Mouse (Mus musculus): ENCODE data around the gene Hps5.

Gene Hps5

DNA sequence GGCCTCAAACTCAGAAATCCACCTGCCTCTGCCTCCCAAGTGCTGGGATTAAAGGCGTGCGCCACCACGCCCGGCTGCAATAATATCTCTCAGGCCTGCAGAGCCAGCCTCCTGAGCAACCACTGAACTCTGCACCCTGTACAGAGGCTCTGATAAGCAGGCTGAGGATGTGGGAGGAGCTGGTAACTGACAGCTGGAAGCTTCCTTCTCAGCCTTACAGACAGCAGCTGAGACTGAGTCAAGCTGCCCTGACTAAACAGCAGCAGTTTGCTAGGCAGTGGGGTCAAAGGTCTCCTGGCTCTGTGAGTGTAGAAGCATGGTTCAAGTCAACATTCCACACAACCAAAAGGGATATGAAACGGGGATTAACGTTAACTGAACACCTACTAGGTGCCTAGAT lies 37.4 kb upstream of the Hps5 start:
- TF ChIP-seq GATA4 (IDR thresholded peaks at IDR 0.05; ENCODE audit: insufficient replicate concordance, low read length), result peak; percentile 97; the same call in 1 of the 2 replicates

DNA sequence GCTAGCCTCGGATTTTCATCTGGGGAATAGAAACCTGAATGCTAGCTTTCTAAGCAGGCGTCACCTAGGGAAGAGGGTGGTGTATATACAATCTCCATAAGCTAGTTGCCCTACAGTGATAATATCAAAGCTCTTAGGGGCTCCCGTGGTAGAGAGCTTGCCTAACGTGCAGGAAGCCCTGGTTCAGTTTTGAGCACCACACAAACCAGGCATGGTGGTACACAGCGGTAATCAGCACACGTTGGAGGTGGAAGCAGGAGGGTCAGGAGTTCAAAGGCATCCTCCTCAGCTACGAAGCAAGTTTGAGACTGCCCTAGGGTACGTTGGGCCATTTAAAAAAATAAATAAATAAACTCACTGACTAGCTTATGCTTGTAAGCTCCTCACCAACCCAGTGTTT lies 35.8 kb upstream of the Hps5 start:
- no peak for TF ChIP-seq GATA4 (IDR thresholded peaks at IDR 0.05; ENCODE audit: insufficient replicate concordance, low read length)

DNA sequence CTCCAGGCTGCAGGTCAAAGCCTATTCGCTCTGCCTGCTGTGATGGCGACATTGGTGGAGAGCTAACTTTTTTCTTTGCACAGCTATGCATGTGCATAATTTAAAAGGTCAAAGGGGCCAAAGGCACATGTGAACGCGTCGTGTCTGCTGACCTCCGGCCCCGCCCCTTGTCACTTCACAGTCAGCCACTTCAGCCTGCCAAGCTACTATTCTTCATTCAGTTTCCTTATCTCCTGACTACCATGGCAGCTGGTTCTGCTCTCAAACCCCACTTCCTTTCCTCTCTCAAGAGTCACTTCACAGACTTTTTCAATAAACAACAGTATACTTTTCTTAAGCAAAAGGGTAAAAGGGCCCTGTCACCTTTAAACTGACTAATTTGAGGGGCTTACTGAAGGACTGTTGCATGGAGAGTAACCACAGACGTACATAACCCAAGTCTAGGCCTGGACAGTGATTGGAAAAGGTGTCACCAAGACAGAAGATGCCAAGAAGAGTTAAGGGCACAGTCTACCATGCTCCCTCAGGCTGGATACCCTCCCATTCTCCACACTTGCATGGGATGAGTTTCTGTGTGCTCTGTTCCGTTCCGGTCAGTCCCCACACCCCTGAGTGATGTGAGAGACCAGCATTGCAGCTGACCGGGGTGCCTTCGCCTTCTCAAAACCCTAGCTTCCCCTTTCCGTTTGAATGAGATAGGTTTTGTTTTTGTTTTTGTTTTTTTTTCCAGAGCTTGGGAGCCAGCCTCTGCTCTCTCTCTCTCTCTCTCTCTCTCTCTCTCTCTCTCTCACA lies 35.1 kb upstream of the Hps5 start:
- peak; percentile 68; the same call in 1 of the 2 replicates for TF ChIP-seq GATA4 (IDR thresholded peaks at IDR 0.05; ENCODE audit: insufficient replicate concordance, low read length)

DNA sequence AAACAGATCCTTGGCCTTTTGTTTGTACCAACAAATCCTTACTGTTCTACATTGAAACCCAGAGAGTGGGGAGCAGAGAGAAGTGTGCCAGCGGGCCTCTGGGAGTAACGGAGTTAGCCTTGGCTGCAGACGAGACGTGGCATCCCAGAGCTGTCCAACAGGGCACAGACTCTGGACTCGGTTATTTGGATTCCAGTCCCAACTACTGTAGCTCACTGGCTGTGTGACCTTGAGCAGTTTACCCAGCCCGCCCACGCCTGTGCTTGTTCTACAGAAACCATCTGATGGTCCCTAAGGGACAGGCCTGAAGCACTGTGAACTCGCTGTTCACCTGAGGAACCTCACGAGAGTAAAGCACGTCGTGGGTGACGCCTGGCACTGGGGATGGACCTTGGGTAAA lies 34.0 kb upstream of the Hps5 start:
- no peak for TF ChIP-seq GATA4 (IDR thresholded peaks at IDR 0.05; ENCODE audit: insufficient replicate concordance, low read length)

DNA sequence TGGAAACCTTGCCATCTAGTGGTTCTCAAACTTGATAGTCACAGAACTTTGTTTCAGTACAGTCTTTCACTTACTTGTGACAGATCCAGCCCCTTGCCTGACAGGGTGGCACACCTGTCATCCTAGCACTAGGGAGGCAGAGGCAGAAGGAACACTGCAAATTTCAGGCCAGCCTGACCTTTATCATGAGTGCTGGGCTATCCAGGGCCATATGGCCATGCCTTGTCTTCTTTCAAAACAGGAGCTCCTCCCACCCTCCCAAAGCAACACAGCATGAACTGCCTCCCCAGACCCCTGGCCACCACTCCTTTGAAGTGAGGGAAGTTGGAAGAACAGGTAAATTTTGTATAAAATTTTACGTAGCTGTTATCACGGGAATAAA lies 31.9 kb upstream of the Hps5 start:
- no peak for TF ChIP-seq GATA4 (IDR thresholded peaks at IDR 0.05; ENCODE audit: insufficient replicate concordance, low read length)

DNA sequence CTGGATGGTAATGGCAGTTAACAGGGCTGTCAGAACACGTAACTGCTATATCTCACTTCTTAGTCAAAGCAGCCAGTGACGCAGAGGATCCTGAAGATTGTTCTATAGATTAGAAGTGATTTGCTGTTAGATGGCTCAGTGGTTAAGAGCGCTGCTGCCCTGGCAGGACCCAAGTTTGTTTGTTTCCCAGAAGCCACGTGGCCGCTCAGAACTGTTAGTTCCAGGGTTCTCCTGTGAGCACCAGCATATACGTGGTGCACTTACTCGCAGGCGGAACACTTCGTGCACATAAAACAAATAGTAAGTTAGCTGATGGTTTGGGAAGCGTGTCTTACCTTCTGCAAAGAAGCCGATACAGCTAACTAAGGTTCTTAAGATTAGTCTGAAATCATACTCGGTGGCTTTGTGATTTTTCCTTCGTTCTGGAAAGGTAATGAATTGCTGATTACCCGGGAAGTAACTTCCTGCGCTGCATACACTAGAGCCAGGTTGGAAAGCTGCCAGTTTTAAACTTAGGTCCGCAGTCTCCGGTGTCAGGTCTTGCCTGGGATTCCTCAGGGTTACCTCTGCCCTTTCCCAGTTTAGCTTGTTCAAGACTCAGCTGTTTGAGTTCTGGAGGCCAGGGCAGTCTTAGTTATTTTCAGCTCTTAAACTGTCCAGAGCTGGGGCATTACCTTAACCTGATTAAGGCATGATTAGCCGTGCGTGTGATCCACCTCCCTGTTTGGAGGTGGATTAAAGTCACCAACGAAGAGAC lies 31.4 kb upstream of the Hps5 start:
- no peak for TF ChIP-seq GATA4 (IDR thresholded peaks at IDR 0.05; ENCODE audit: insufficient replicate concordance, low read length)

DNA sequence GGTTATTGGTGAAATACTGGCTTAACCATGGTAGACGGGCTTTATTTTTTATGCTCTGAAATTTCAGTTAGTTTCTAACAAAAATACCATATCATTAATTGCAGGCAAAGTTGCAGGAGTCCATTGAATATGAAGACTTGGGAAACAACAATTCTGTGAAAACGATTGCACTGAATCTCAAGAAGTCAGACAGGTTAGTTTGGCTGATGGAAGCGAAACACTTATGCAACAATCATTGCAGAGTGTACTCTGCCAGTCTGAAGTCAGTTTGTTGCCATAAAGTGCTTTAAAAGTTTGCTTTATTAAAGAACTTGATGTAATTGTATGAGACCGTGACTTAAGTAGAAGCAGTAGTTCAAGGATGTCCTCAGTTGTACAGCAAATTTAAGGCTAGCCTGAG lies 18.1 kb upstream of the Hps5 start:
- no peak for TF ChIP-seq GATA4 (IDR thresholded peaks at IDR 0.05; ENCODE audit: insufficient replicate concordance, low read length)

DNA sequence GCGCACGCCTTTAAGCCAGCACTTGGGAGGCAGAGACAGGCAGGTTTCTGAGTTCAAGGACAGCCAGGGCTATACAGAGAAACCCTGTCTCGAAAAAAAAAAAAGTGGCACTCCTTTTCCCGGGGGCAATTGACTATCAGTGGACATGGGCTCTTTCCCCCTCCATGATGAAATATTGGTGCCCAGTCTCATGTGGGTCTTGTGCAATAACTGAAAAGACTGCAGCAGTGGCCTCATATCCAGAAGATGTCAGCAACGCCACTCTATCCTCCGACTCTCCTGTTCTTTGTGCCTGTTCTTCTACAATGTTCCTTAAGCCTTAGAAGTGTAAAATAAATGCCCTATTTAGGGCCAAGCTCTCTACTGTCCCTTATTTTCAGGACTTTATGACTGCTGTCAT lies 14.5 kb upstream of the Hps5 start:
- no peak for TF ChIP-seq GATA4 (IDR thresholded peaks at IDR 0.05; ENCODE audit: insufficient replicate concordance, low read length)

DNA sequence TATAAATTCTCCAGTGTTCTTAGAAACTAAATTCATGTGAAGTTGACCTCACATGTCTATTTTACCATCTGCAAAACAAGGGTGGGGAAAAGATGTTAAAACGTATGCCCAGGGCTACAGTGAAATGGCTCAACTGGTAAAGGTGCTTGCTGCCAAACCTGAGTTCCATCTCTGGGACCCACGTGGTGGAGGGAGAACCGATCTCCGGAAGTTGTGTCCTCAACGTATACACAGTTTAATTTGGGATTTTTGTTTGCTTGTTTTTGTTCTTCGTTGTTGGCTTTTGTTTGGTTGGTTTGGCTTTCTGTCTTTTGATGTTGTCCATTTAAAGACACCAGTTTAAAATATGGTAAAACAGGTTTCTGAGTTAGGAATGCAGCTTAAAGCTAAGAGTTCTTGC lies 915 bp upstream of the Hps5 start:
- no peak for TF ChIP-seq GATA4 (IDR thresholded peaks at IDR 0.05; ENCODE audit: insufficient replicate concordance, low read length)

DNA sequence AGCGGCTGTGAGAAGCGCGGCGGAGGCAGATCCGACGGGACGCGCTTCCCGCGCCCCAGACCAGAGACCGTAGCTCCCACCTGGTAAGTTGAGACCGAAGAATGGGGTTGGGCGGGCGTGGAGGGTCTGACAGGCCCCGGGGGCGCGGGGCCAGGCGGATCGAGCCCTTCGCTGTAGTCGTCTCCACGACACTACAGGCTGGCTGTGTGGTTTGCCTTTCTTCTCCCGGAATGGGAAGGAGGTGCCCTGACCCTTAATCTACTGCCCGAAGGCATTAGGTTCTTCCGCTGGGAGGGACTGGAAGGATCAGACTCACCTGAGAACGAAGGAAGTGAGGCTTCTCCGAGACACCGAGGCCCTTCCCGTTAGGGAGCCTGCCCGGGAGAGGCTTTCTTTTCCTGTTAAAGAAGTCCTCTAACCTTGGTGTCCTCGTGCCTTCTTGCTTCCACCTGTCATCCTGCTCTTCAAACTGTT lies 379 bp upstream of the Hps5 start:
- TF ChIP-seq GATA4 (IDR thresholded peaks at IDR 0.05; ENCODE audit: insufficient replicate concordance, low read length), result no peak

DNA sequence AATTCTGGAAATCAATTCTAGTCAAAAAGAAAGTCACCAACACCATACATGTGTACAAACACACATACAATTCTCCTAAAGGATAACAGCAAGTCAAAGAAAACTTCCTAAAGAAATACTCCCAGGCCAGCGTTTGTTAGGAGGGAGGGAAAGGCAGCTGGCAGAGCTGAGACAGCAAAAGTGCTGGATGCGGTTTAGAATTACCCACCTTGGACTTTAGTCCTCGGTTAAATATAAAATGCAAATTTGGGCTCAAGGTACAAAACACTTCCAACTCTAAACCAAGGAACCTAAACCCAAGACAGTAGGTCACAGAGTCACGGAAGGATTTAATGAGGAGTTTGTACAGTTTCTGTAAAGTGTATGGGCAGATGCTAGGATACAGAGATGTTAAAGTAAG lies 2.0 kb downstream of the Hps5 start:
- no peak for TF ChIP-seq GATA4 (IDR thresholded peaks at IDR 0.05; ENCODE audit: insufficient replicate concordance, low read length)

DNA sequence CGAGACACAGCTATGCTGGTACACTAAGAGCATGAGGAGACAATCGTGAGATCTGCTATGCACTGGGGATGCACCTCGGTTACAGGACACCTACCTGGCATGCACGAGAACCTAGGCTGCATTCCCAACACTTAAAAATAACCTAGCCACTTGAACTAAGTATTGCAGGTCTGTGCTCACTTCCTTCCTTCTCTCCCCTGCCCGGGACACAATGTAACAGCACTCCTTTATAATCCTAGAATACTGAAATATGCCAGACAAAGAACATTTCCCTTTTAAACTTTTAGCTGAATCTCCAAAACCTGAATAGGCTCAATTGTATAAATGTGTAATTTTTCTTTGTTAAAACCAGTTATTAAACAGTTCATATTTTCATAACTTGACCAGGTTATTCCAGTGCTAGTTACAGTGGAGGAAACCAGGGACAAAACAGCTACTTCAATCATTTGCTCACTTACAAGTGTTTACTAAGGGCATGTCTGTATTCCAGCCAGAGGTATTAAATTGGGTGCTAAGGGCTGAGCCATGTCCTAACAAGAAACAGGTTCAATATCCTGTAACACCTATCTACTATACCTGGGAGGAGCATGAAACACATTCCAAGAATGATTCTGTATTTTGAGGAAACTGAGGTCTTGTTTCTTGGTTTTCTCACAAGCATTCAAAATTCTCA lies 6.6 kb downstream of the Hps5 start:
- TF ChIP-seq GATA4 (IDR thresholded peaks at IDR 0.05; ENCODE audit: insufficient replicate concordance, low read length), result no peak

DNA sequence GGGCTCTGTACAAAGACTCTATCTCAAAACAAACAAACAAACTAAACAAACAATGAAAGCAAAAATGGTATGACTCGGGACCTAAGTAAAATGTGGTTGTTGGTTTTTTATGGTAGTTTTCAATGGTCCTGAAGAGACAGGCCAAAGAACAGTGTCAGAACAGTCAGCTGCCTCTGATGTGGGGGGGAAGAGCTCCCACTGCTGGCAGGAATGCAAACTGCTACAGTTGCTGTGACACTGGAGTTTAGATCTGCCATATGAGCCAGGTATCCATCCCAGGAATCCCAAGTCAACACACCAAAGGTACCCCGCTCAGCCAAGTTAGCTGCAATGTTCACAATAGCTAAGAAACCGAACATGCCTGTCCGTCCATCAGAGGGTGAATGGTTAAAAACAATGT lies 25.2 kb downstream of the Hps5 start:
- no peak for TF ChIP-seq GATA4 (IDR thresholded peaks at IDR 0.05; ENCODE audit: insufficient replicate concordance, low read length)

DNA sequence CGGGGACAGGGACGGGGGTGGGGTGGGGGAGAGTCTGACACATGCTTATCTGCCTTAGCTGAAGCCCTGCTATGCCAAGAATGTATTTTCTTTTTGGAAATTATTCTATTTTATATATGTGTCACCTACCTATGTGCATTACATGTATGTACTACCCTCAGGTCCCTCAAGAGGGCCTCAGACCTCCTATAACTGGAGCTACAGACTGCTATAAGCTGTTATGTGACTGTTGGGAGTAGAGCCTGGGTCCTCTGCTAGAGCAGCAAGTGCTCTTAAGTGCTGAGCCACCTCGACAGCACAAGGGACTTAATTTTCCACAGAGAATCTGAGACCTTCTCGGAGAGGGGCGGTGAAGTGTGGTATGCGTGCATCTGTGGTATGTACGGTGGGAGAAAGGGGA lies 27.4 kb downstream of the Hps5 start:
- no peak for TF ChIP-seq GATA4 (IDR thresholded peaks at IDR 0.05; ENCODE audit: insufficient replicate concordance, low read length)

DNA sequence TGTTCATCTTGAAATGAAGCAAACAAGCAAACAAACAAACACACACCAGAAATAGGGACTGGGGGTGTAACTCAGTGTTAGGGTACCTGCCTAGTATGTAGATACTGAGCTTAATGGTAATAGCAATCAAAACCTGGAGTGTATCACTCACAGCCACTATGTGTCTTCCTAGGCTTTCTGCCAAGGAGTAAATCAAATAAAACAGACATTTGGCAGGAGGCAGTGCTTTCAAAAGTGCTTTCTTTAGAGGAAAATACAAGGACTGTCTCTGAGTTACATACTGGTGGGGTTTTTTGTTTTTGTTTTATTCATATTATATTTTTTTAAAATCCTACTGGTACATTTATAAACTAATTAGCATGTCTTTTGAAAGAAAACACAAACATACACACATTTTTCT lies 28.5 kb downstream of the Hps5 start:
- TF ChIP-seq GATA4 (IDR thresholded peaks at IDR 0.05; ENCODE audit: insufficient replicate concordance, low read length), result no peak

DNA sequence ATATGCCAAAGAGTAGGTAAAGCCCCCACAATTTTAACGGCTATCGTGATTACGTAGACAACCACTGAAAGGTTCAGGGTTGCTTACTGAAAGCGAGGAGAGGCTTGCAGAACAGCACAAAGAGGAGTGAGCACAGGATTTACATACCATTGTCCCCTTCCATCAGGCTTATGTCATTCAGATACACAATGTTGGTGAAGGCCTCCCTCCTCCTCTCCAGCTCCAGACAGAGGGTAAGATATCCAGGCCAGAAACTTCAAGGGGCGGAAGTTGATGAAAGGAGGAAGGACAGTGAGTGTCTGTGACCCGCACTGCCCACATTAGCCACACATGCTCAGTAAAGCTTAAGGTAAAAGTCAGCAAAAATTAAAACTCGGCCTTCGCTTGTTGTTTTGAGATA lies 31.2 kb downstream of the Hps5 start:
- TF ChIP-seq GATA4 (IDR thresholded peaks at IDR 0.05; ENCODE audit: insufficient replicate concordance, low read length), result no peak
